Mouse (Mus musculus) bone marrow macrophage, adult 2 months (primary cell): ENCODE results near the gene Ccdc69. TPM values are rescaled to one million over a fixed set of nuclear protein-coding genes. Genes with fewer than 3 reads are reported as not detected.
A peak's percentile ranks its signal among the peaks of the same experiment; 100 is the strongest.
"Not testable (repeated sequence)": the region's sequence is repeated elsewhere in the genome, so short reads cannot be mapped to it uniquely, and the experiment has no call there.

Source experiments
- H3K27ac ChIP-seq: 2 replicates; pipeline ENCODE4 v1.5.1; 2012; ENCODE audit warnings: low read depth, low read length; ENCODE audit not compliant: insufficient read depth
- H3K4me1 ChIP-seq: 2 replicates; pipeline ENCODE4 v1.6.1; 2012; ENCODE audit warnings: low read length; ENCODE audit not compliant: control insufficient read depth, insufficient read depth
- H3K4me3 ChIP-seq: 2 replicates; pipeline ENCODE4 v1.5.1; 2012; ENCODE audit warnings: mild to moderate bottlenecking, low read length, moderate library complexity; ENCODE audit not compliant: insufficient read depth
- CTCF ChIP-seq: IDR thresholded peaks from 2 replicates; pipeline ENCODE4 v1.5.1; 2012; ENCODE audit warnings: low read depth, mild to moderate bottlenecking, low read length, moderate library complexity
- POLR2A ChIP-seq: IDR thresholded peaks from 2 replicates; pipeline ENCODE4 v1.6.1; 2012; ENCODE audit warnings: mild to moderate bottlenecking, low read depth, low read length, borderline replicate concordance
- polyA plus RNA-seq: library from polyadenylated mRNA; stranded (reverse); fragments of >200 nt; gene quantifications from 2 replicates; pipeline ENCODE4 v1.2.4, GENCODE M21; 2012; ENCODE audit not compliant: missing spikeins, insufficient read depth, insufficient read length

Ccdc69 gene
- polyA plus RNA-seq, 1 experiment: 6.0 TPM

DNA sequence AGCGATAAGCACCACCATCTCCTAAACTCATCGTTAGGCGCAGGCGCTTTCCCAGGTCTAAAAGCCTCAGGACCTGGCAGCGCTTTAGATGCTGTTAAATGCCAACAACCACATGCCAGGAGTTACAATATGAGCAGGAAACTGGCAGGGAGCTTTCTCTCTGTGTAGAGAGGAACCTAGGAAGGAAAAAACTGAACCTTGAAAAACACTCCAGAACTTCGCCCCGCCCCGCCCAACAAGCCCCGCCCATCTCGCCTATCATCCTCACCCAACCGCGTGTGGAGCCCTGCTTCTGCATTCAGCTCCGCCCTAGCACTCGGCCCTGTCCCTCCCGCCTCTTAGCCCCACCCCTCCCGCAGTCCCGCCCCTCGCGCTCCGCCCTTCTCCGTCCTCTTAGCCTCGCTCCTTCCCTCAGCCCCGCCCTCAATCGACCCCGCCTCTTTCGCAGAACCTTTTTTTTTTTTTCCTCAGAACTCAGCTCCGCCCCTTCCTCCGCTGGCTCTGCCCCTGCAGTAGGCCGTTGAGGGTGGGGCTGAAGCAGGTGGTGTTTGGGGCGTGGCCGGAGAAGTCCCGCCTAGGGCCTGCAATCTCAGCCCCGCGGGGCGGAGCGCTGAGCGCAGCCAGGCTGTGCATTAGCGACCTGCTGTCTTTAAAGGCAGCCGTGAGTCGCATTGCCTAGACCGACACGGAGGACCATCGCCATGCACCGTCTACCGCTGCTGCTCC is 19.7 kb upstream of the Ccdc69 start, which contains the start of gene Gm2a:
Gene Gm2a (plus strand): TSS at position 653 of the 726 bp plus-strand sequence.
- H3K4me1 ChIP-seq: peaks cover 36% of the 10 kb centered on the region
- peak within 1 kb of the TSS; percentile 82 for H3K4me3 ChIP-seq
- TF ChIP-seq POLR2A (no peak; the same call in 1 of the 2 replicates), CTCF (no peak)
- H3K27ac ChIP-seq: peak within 1 kb of the TSS; percentile 71

DNA sequence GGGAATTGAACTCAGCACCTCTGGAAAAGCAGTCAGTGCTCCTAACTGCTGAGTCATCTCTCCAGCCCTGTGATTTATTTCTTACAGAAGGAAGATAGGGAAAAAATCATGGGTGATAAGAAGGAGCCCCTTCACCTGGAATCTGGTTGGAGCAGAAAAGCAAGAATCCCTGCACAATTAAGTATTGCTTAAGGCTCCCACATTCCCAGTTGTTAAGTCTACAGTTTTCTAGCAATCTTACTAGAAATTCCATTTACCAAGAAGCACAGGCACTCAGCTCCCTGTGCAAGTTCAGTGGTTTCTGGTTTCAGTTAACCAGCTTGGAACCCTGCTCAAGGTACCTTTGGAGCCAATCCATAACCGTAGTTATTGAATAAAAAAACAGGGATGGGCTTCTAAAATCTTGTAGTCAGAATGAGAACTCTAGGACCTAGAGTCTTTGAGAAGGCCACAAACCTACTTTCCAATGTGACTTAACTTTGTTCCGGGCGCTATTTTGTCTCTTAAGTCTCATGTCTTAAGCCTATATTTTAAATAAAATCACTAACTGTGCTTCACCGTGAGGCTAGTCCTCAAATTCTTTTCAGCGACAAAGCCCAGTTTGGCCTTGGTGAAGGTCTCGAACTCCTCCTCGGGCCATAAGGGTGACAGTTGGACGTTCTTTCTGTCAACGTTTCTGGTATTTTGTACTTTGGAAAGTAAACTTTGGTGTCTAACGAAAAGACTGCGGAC is 19.0 kb upstream of the Ccdc69 start:
- Histone ChIP-seq H3K27ac (peak overlapping the region; percentile 71), H3K4me3 (peak overlapping the region; percentile 33), H3K4me1 (peaks cover 32% of the 10 kb centered on the region)
- no peak for TF ChIP-seq CTCF
- no peak for TF ChIP-seq POLR2A

DNA sequence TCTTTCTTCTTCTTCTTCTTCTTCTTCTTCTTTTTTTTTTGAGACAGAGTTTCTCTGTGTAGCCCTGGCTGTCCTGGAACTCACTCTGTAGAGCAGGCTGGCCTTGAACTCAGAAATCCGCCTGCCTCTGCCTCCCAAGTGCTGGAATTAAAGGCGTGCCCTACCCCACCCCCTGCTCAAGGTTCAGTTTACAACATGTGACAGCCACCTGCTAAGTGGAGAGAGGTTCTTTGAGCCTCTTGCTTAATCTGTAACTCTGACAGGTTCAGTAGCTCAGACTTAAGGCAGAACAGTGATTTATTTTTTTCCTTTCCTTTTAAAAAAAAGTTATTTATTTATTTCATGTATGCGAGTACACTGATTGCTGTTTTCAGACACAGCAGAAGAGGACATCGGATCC is 18.4 kb upstream of the Ccdc69 start:
- Histone ChIP-seq H3K4me1 (peaks cover 30% of the 10 kb centered on the region), H3K27ac (peak overlapping the region; percentile 71)
- not testable (repeated sequence) for H3K4me3 ChIP-seq

DNA sequence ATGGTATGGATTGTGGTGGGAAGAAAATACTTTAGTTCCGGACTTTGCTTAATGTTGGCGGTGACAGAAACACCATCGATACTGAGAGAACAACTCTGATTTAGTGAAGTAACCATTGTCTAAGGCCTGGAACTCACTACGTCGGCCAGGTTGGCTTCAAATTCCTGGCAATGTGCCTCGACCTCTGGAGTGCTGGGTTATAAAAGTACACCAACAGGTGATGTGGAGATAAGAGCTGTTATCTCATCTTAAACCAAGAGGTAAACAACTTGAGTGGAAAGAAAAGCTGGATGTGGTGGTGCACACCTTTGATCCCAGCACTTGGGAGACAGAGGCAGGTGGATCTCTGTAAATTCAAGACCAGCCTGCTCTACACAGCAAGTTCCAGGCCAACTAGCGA is 15.2 kb upstream of the Ccdc69 start:
- TF ChIP-seq CTCF (no peak), POLR2A (no peak)
- Histone ChIP-seq H3K4me3 (no peak overlapping the region), H3K27ac (no peak overlapping the region), H3K4me1 (peaks cover 11% of the 10 kb centered on the region)

DNA sequence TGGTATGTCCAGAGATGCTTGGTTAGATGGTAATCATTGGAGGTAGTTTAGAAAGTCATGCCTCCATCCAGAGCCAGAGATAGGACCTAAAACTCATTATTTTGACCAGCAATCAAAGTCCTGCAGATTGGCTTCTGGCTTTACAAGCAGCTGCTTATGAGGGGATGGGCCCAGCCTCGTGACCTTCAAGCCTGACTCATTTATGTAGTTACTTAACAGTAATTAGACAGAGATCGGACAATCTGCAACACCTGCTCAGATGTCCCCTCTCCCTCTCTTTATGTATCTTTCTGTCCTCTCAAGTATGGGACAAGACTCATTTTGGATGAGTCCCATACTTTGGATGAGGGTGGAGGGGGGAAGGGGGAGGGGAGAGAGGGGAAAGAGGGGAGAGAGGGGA is 12.0 kb upstream of the Ccdc69 start:
- no peaks in the 10 kb centered on the region for H3K4me1 ChIP-seq
- H3K4me3 ChIP-seq: no peak overlapping the region
- H3K27ac ChIP-seq: no peak overlapping the region
- TF ChIP-seq POLR2A (no peak), CTCF (no peak)

DNA sequence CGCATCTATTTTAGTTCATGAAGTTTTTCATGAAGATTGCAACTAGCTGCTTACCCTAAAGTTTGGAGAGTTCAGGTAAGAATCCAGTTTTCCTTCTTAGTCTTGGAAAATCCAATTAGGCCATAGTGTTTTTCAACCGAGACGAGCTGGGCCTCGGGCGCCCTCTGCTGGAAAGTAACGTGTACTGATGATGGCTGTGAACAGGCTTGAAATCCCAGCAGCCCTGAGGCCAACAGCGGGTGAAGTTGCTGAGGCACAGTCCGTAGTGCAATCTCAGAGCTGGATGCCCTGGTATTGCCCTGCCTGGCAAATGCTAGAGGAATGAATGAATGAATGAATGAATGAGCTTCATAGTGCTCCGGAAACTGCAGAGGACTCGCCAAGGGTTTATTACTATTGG is 9.1 kb upstream of the Ccdc69 start:
- H3K27ac ChIP-seq: no peak overlapping the region
- TF ChIP-seq POLR2A (no peak), CTCF (peak; percentile 71)
- no peak overlapping the region for H3K4me3 ChIP-seq
- H3K4me1 ChIP-seq: no peaks in the 10 kb centered on the region

DNA sequence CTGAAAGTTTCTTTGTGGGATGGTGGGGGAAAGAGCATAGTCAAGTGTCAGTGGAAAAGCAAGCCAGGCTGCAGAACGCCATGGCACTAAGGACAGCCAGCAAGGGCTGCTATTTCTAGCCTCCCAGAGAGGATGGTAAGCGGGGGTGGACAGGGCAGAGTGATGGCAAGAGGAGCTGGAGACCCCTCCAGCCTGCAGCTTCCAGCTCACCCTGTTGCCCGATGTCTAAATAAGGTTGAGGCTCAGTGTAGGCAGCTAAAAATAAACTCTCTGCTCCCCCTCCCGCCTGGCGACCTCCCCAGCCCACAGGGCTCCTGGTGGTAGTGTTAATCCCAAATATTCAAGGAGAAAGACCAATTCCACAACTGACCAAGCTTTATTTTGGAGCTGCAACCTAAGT is 7.5 kb upstream of the Ccdc69 start:
- Histone ChIP-seq H3K4me3 (no peak overlapping the region), H3K4me1 (no peaks in the 10 kb centered on the region), H3K27ac (no peak overlapping the region)
- TF ChIP-seq POLR2A (no peak), CTCF (no peak)

DNA sequence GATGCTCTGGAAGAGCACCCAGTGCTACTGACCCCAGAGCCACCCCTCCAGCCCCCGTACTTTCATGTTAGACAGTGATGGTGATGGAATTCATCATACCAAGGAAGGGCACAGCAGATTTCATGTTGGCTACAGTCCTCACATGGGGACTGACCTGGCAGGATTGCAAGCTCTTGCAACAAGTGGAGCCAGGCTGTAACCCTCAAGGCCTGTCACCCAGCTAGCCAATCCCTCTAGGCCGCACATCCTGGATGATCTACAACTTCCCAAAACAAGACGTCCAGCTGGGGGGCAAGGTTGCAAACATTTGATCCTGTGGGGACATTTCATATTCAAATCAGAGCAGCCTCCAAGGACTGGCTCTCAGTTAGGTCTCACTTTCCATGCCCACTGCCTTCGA is 6.7 kb upstream of the Ccdc69 start:
- Histone ChIP-seq H3K4me1 (no peaks in the 10 kb centered on the region), H3K4me3 (no peak overlapping the region), H3K27ac (no peak overlapping the region)
- no peak for TF ChIP-seq POLR2A
- TF ChIP-seq CTCF: no peak

DNA sequence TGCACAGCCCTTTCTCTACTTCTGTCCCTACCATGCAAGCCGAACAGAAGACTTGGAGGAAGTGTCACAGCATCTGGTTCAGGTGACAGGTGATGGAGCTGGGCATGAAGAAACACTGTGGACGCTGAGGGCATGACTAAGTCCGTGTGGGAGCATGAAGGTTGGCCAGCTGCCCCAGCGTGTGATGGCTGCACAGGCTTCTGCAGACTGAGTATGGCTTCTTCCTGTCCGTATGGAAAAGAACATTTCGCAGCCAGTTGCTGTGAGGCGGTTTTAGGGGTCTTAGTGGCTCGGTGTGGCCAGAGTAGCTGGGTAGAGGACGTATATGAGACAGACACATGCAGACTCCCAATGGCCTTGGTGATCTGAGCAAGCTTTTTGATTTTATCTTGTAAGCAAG is 3.3 kb upstream of the Ccdc69 start:
- no peak for TF ChIP-seq CTCF
- no peak for TF ChIP-seq POLR2A
- Histone ChIP-seq H3K4me3 (no peak overlapping the region), H3K27ac (no peak overlapping the region), H3K4me1 (peaks cover 10% of the 10 kb centered on the region)

DNA sequence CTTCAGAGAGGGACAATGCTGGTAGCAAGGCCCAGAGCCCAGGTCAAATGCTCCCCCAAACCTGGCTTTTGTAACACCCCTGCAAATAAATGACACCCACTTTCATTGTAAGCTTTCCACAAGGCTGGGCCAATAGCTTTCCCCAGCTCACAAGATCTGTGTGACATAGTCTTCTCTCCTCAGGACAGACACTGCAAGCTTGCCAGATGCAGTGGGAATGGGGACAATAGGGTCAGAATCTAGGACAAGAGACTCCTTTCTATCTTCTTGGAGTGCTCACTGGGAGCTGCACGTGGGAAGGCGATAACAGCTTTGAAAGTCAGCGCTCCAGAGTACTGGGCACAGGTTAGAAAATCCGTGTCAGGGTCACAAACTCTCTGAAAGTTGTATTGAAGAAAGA is 1.2 kb upstream of the Ccdc69 start:
- TF ChIP-seq POLR2A (no peak), CTCF (no peak)
- Histone ChIP-seq H3K4me3 (no peak overlapping the region), H3K4me1 (peaks cover 11% of the 10 kb centered on the region), H3K27ac (no peak overlapping the region)
